Mouse (Mus musculus): ENCODE data around the gene Ppp1r14b. TPM values are rescaled to one million over a fixed set of nuclear protein-coding genes. Genes with fewer than 3 reads are reported as not detected.

Ppp1r14b gene
- polyA plus RNA-seq, 1 experiment from 2014 or later, result 139 TPM

GRCm38 (mm10) chr19:6936299-6936698, 38.5 kb upstream of the Ppp1r14b start:
- Histone ChIP-seq H3K27ac (no peak overlapping the region), H3K4me1 (peaks cover 46% of the 10 kb centered on the region), H3K36me3 (ENCODE audit: poor library complexity, severe bottlenecking) (no peaks in the 10 kb centered on the region), H3K4me2 (no peak overlapping the region), H3K9ac (no peak overlapping the region), H3K9me3 (replicated peaks) (no peaks in the 10 kb centered on the region), H3K4me3 (no peak overlapping the region), H3K27me3 (peaks cover 56% of the 10 kb centered on the region)
- ATAC-seq, result no peak
- WGBS, result 21% methylated on average over 3 of the region's 3 CpGs

GRCm38 (mm10) chr19:6937541-6938465, 37.0 kb upstream of the Ppp1r14b start:
- no peaks in the 10 kb centered on the region for H3K36me3 ChIP-seq (ENCODE audit: poor library complexity, severe bottlenecking)
- H3K4me2 ChIP-seq, result no peak overlapping the region
- H3K4me1 ChIP-seq, result peaks cover 51% of the 10 kb centered on the region
- peak overlapping the region; percentile 48; the same call in 1 of the 2 replicates for H3K9ac ChIP-seq
- no peak for ATAC-seq
- H3K27ac ChIP-seq, result no peak overlapping the region
- no peak overlapping the region for H3K4me3 ChIP-seq
- H3K27me3 ChIP-seq, result peaks cover 41% of the 10 kb centered on the region
- WGBS, result 81% methylated on average over 16 of the region's 16 CpGs
- H3K9me3 ChIP-seq (replicated peaks), result no peaks in the 10 kb centered on the region

- Histone ChIP-seq H3K36me3 (ENCODE audit: poor library complexity, severe bottlenecking) (no peaks in the 10 kb centered on the region), H3K4me1 (peaks cover 43% of the 10 kb centered on the region), H3K4me3 (0 out of 2 replicates have a peak overlapping the region, but pooled peaks have one; percentile 4)
These were observed 35.4 kb upstream of the Ppp1r14b start for GRCm38 (mm10) chr19:6939106-6940002.

GRCm38 (mm10) chr19:6940396-6941351, 34.1 kb upstream of the Ppp1r14b start:
- peaks cover 12% of the 10 kb centered on the region for H3K27me3 ChIP-seq
- H3K36me3 ChIP-seq (ENCODE audit: poor library complexity, severe bottlenecking), result peaks cover 8% of the 10 kb centered on the region
- peak overlapping the region; percentile 99 for H3K4me2 ChIP-seq
- peak; percentile 25 for ATAC-seq
- peak overlapping the region; percentile 59; the same call in 1 of the 2 replicates for H3K27ac ChIP-seq
- H3K4me3 ChIP-seq, result peak overlapping the region; percentile 86
- H3K9ac ChIP-seq, result peak overlapping the region; percentile 95
- H3K4me1 ChIP-seq, result peaks cover 43% of the 10 kb centered on the region
- WGBS, result 21% methylated on average over 28 of the region's 29 CpGs
- no peaks in the 10 kb centered on the region for H3K9me3 ChIP-seq (replicated peaks)

More at GRCm38 (mm10) chr19:6939106-6940002, 35.4 kb upstream of the Ppp1r14b start:
- no peak for ATAC-seq
- no peaks in the 10 kb centered on the region for H3K9me3 ChIP-seq (replicated peaks)
- no peak overlapping the region for H3K27ac ChIP-seq
- 87% methylated on average over 20 of the region's 20 CpGs for WGBS
- peak overlapping the region; percentile 99 for H3K4me2 ChIP-seq
- H3K9ac ChIP-seq, result peak overlapping the region; percentile 48
- H3K27me3 ChIP-seq, result peaks cover 25% of the 10 kb centered on the region

- Histone ChIP-seq H3K36me3 (ENCODE audit: poor library complexity, severe bottlenecking) (peaks cover 10% of the 10 kb centered on the region), H3K4me3 (peak within 1 kb of the TSS; percentile 86), H3K9ac (peak within 1 kb of the TSS; percentile 95), H3K4me1 (peaks cover 43% of the 10 kb centered on the region), H3K27me3 (peaks cover 4% of the 10 kb centered on the region; the same call in 1 of the 2 replicates), H3K9me3 (replicated peaks) (no peaks in the 10 kb centered on the region), H3K4me2 (peak within 1 kb of the TSS; percentile 99), H3K27ac (peak within 1 kb of the TSS; percentile 90)
- peak; percentile 90 for ATAC-seq
- WGBS, result 0% methylated on average over 81 of the region's 83 CpGs
These were observed 33.2 kb upstream of the Ppp1r14b start, which contains the start of gene Bad for GRCm38 (mm10) chr19:6941372-6942248. Gene Bad, plus strand, starts transcription at chr19:6941861.

- ATAC-seq, result peak; percentile 84
- Histone ChIP-seq H3K27ac (peak within 1 kb of the TSS; percentile 90), H3K4me2 (peak within 1 kb of the TSS; percentile 99), H3K4me3 (peak within 1 kb of the TSS; percentile 86), H3K9me3 (replicated peaks) (no peaks in the 10 kb centered on the region), H3K36me3 (ENCODE audit: poor library complexity, severe bottlenecking) (peaks cover 10% of the 10 kb centered on the region), H3K4me1 (peaks cover 43% of the 10 kb centered on the region), H3K9ac (peak within 1 kb of the TSS; percentile 95), H3K27me3 (peaks cover 4% of the 10 kb centered on the region; the same call in 1 of the 2 replicates)
- WGBS, result under 1% methylated on average over 27 of the region's 27 CpGs
These were observed 32.5 kb upstream of the Ppp1r14b start, which contains the start of gene Gpr137 for GRCm38 (mm10) chr19:6942249-6942691. Gene Gpr137, minus strand, starts transcription at chr19:6942480.

GRCm38 (mm10) chr19:6942764-6943163, 32.0 kb upstream of the Ppp1r14b start:
- no peak for ATAC-seq
- no peaks in the 10 kb centered on the region for H3K9me3 ChIP-seq (replicated peaks)
- peak overlapping the region; percentile 86 for H3K4me3 ChIP-seq

GRCm38 (mm10) chr19:6943709-6944108, 31.1 kb upstream of the Ppp1r14b start:
- no peak overlapping the region for H3K27ac ChIP-seq
- 90% methylated on average over 6 of the region's 6 CpGs for WGBS
- H3K27me3 ChIP-seq, result no peaks in the 10 kb centered on the region
- peaks cover 10% of the 10 kb centered on the region for H3K36me3 ChIP-seq (ENCODE audit: poor library complexity, severe bottlenecking)
- no peak overlapping the region for H3K4me3 ChIP-seq
- no peak overlapping the region for H3K9ac ChIP-seq
- no peak overlapping the region for H3K4me2 ChIP-seq
- peaks cover 32% of the 10 kb centered on the region for H3K4me1 ChIP-seq
- H3K9me3 ChIP-seq (replicated peaks), result no peaks in the 10 kb centered on the region
- ATAC-seq, result no peak

More at GRCm38 (mm10) chr19:6942764-6943163, 32.0 kb upstream of the Ppp1r14b start:
- H3K27me3 ChIP-seq, result peaks cover 4% of the 10 kb centered on the region; the same call in 1 of the 2 replicates
- peak overlapping the region; percentile 95 for H3K9ac ChIP-seq
- H3K36me3 ChIP-seq (ENCODE audit: poor library complexity, severe bottlenecking), result peaks cover 10% of the 10 kb centered on the region
- peak overlapping the region; percentile 90 for H3K27ac ChIP-seq
- H3K4me1 ChIP-seq, result peaks cover 41% of the 10 kb centered on the region
- peak overlapping the region; percentile 99 for H3K4me2 ChIP-seq
- WGBS, result 25% methylated on average over 5 of the region's 5 CpGs

- H3K4me2 ChIP-seq, result no peak overlapping the region
- 0 out of 2 replicates have a peak overlapping the region, but pooled peaks have one; percentile 12 for H3K9ac ChIP-seq
- WGBS, result 54% methylated on average over 4 of the region's 4 CpGs
- no peaks in the 10 kb centered on the region for H3K27me3 ChIP-seq
- H3K36me3 ChIP-seq (ENCODE audit: poor library complexity, severe bottlenecking), result peaks cover 15% of the 10 kb centered on the region
- H3K27ac ChIP-seq, result no peak overlapping the region
- H3K4me1 ChIP-seq, result peaks cover 27% of the 10 kb centered on the region
- no peaks in the 10 kb centered on the region for H3K9me3 ChIP-seq (replicated peaks)
- no peak overlapping the region for H3K4me3 ChIP-seq
- no peak for ATAC-seq
These were observed 27.0 kb upstream of the Ppp1r14b start for GRCm38 (mm10) chr19:6947742-6948141.

GRCm38 (mm10) chr19:6948186-6948585, 26.6 kb upstream of the Ppp1r14b start:
- Histone ChIP-seq H3K9me3 (replicated peaks) (no peaks in the 10 kb centered on the region), H3K4me2 (no peak overlapping the region), H3K4me1 (peaks cover 27% of the 10 kb centered on the region), H3K36me3 (ENCODE audit: poor library complexity, severe bottlenecking) (peaks cover 15% of the 10 kb centered on the region), H3K9ac (0 out of 2 replicates have a peak overlapping the region, but pooled peaks have one; percentile 12), H3K27ac (no peak overlapping the region), H3K27me3 (no peaks in the 10 kb centered on the region), H3K4me3 (no peak overlapping the region)
- no peak for ATAC-seq
- 79% methylated on average over 4 of the region's 4 CpGs for WGBS

All from forebrain, embryonic 13.5 days (tissue).